Mouse (Mus musculus): ENCODE data around the gene Rbks.

Rbks gene

GRCm38 (mm10) chr5:31696971-31697643 is at the start of gene Rbks:
Gene Rbks (minus strand): TSS chr5:31697627.
- in situ Hi-C loops (cut with MboI, MseI): loop anchor here (5.0 to 10.0 kb wide), 3 partner anchors 112 to 500 kb away; partner anchors contain the start of gene Fosl2 (in 1 of the 2)

GRCm38 (mm10) chr5:31742521-31743031 is 45.1 kb upstream of the Rbks start:
- in situ Hi-C loops (cut with MboI, MseI): no loop called here

- in situ Hi-C loops (cut with MboI, MseI): no loop called here
Measured at GRCm38 (mm10) chr5:31741931-31742330, 44.5 kb upstream of the Rbks start.

GRCm38 (mm10) chr5:31732644-31733338 is 35.4 kb upstream of the Rbks start:
- in situ Hi-C loops (cut with MboI, MseI): no loop called here

- in situ Hi-C loops (cut with MboI, MseI): no loop called here
Measured at GRCm38 (mm10) chr5:31727456-31727855, 30.0 kb upstream of the Rbks start.

- in situ Hi-C loops (cut with MboI, MseI): no loop called here
Measured at GRCm38 (mm10) chr5:31725885-31726284, 28.5 kb upstream of the Rbks start.

- in situ Hi-C loops (cut with MboI, MseI): no loop called here
Measured at GRCm38 (mm10) chr5:31724519-31724918, 27.1 kb upstream of the Rbks start.

- in situ Hi-C loops (cut with MboI, MseI): no loop called here
Measured at GRCm38 (mm10) chr5:31715486-31716150, 18.2 kb upstream of the Rbks start.

GRCm38 (mm10) chr5:31713841-31714264 is 16.4 kb upstream of the Rbks start:
- in situ Hi-C loops (cut with MboI, MseI): no loop called here

- in situ Hi-C loops (cut with MboI, MseI): no loop called here
Measured at GRCm38 (mm10) chr5:31713280-31713711, 15.9 kb upstream of the Rbks start.

- in situ Hi-C loops (cut with MboI, MseI): no loop called here
Measured at GRCm38 (mm10) chr5:31709389-31709788, 12.0 kb upstream of the Rbks start.

- in situ Hi-C loops (cut with MboI, MseI): no loop called here
Measured at GRCm38 (mm10) chr5:31706826-31707225, 9.4 kb upstream of the Rbks start.

GRCm38 (mm10) chr5:31704971-31705370 is 7.5 kb upstream of the Rbks start:
- in situ Hi-C loops (cut with MboI, MseI): loop anchor here (5.0 kb wide), 2 partner anchors 103 to 442 kb away; no protein-coding TSS in a partner anchor

- in situ Hi-C loops (cut with MboI, MseI): loop anchor here (5.0 to 10.0 kb wide), 3 partner anchors 115 to 498 kb away; partner anchors contain the start of gene Fosl2 (in 1 of the 2)
Measured at GRCm38 (mm10) chr5:31699397-31699796, 2.0 kb upstream of the Rbks start.

- in situ Hi-C loops (cut with MboI, MseI): loop anchor here (5.0 to 10.0 kb wide), 3 partner anchors 114 to 498 kb away; partner anchors contain the start of gene Fosl2 (in 1 of the 2)
Measured at GRCm38 (mm10) chr5:31698931-31699330, 1.5 kb upstream of the Rbks start.

- in situ Hi-C loops (cut with MboI, MseI): loop anchor here (5.0 to 10.0 kb wide), 3 partner anchors 114 to 499 kb away; partner anchors contain the start of gene Fosl2 (in 1 of the 2)
Measured at GRCm38 (mm10) chr5:31698297-31698726, 885 bp upstream of the Rbks start.

GRCm38 (mm10) chr5:31697644-31698296 is 343 bp upstream of the Rbks start, which contains the start of gene Babam2:
Gene Babam2 (plus strand): TSS chr5:31697684.
- in situ Hi-C loops (cut with MboI, MseI): loop anchor here (5.0 to 10.0 kb wide), 3 partner anchors 113 to 500 kb away; partner anchors contain the start of gene Fosl2 (in 1 of the 2)

GRCm38 (mm10) chr5:31693191-31693590 is 4.2 kb downstream of the Rbks start:
- in situ Hi-C loops (cut with MboI, MseI): loop anchor here in 1 of 2 experiments (10.0 kb wide), 1 partner anchor 108 kb away; no protein-coding TSS in a partner anchor

GRCm38 (mm10) chr5:31687972-31688371 is 9.5 kb downstream of the Rbks start:
- in situ Hi-C loops (cut with MboI, MseI): no loop called here

GRCm38 (mm10) chr5:31686040-31686439 is 11.4 kb downstream of the Rbks start:
- in situ Hi-C loops (cut with MboI, MseI): no loop called here

- in situ Hi-C loops (cut with MboI, MseI): no loop called here
Measured at GRCm38 (mm10) chr5:31682305-31682704, 15.1 kb downstream of the Rbks start.

Data from T-helper 17 cell (primary cell).